Mouse (Mus musculus): ENCODE measurements around the gene Prdm10. TPM values are rescaled to one million over a fixed set of nuclear protein-coding genes. Genes with fewer than 3 reads are reported as not detected.

Gene Prdm10
- polyA plus RNA-seq, 2 experiments = 5.5 to 14.6 TPM

- WGBS = 93% methylated on average over 3 of the region's 3 CpGs
Observed at GRCm38 (mm10) chr9:31371740-31372139, 91.4 kb downstream of the Prdm10 start.

GRCm38 (mm10) chr9:31376661-31377060, 96.3 kb downstream of the Prdm10 start:
- H3K27ac ChIP-seq (replicated peaks; ENCODE audit: low read depth, low read length) = no peak overlapping the region
- no peak overlapping the region for H3K4me3 ChIP-seq (replicated peaks; ENCODE audit: low read length)
- ATAC-seq (ENCODE audit: low FRiP score, low read depth) (no peak), DNase-seq (ENCODE audit: low spot score) (no peak)
- H3K4me2 ChIP-seq (replicated peaks; ENCODE audit: low read depth, low read length, severe bottlenecking) = no peak overlapping the region
- no peak overlapping the region for H3K9ac ChIP-seq (ENCODE audit: low read depth, low read length, severe bottlenecking)
- no peaks in the 10 kb centered on the region for H3K4me1 ChIP-seq (ENCODE audit: control insufficient read depth, insufficient read depth, low read length)
- H3K9me3 ChIP-seq (ENCODE audit: control insufficient read depth, low read length) = peaks cover 6% of the 10 kb centered on the region; the same call in 1 of the 2 replicates
- H3K27me3 ChIP-seq (ENCODE audit: control insufficient read depth, insufficient read depth, low read length) = no peaks in the 10 kb centered on the region
- peaks cover 14% of the 10 kb centered on the region for H3K36me3 ChIP-seq (ENCODE audit: control insufficient read depth, insufficient read depth, low read length)
- TF ChIP-seq POLR2A (IDR thresholded peaks at IDR 0.05; ENCODE audit: borderline replicate concordance, extremely low read depth, insufficient read depth, insufficient read length) = no peak

More at GRCm38 (mm10) chr9:31371740-31372139, 91.4 kb downstream of the Prdm10 start:
- ATAC-seq (ENCODE audit: low FRiP score, low read depth) (no peak), DNase-seq (ENCODE audit: low spot score) (no peak)
- Histone ChIP-seq H3K4me3 (replicated peaks; ENCODE audit: low read length) (no peak overlapping the region), H3K9me3 (ENCODE audit: control insufficient read depth, low read length) (peaks cover 6% of the 10 kb centered on the region; the same call in 1 of the 2 replicates), H3K27ac (replicated peaks; ENCODE audit: low read depth, low read length) (no peak overlapping the region), H3K36me3 (ENCODE audit: control insufficient read depth, insufficient read depth, low read length) (peaks cover 14% of the 10 kb centered on the region), H3K4me2 (replicated peaks; ENCODE audit: low read depth, low read length, severe bottlenecking) (no peak overlapping the region), H3K27me3 (ENCODE audit: control insufficient read depth, insufficient read depth, low read length) (no peaks in the 10 kb centered on the region), H3K4me1 (ENCODE audit: control insufficient read depth, insufficient read depth, low read length) (no peaks in the 10 kb centered on the region), H3K9ac (ENCODE audit: low read depth, low read length, severe bottlenecking) (no peak overlapping the region)
- TF ChIP-seq POLR2A (IDR thresholded peaks at IDR 0.05; ENCODE audit: borderline replicate concordance, extremely low read depth, insufficient read depth, insufficient read length) = no peak

DNA sequence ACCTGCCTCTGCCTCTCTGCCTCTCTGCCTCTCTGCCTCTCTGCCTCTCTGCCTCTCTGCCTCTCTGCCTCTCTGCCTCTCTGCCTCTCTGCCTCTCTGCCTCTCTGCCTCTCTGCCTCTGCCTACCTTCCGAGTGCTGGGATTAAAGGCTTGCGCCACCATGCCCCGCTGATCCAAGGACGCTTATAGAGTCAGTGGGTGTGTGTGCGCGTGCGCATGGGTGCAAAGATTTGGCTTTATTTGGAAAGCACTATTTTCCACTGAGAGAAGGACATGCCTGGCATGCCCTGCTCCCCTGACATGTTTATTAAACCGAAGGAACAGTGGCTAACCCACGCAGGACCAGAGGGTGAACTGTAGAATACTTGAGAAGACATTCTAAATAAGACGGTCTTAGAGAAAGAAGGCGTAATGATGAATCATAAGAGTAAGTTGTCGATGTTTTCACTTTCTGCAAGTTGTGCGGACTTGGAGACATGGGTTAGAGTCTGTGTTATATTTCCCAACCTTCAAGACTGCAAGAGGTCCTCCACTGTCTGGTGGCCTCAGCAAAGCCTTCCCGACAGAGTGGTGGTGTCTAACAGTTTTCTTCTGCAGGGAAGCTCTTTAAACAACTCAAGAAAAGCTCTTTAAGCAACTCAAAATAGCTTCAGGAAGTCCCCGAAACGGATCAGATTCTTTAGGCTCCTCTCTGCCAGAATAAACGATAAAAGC, 104.6 kb downstream of the Prdm10 start:
- Histone ChIP-seq H3K27ac (replicated peaks; ENCODE audit: low read depth, low read length) (no peak overlapping the region), H3K27me3 (ENCODE audit: control insufficient read depth, insufficient read depth, low read length) (no peaks in the 10 kb centered on the region), H3K36me3 (ENCODE audit: control insufficient read depth, insufficient read depth, low read length) (peaks cover 11% of the 10 kb centered on the region; the same call in 1 of the 2 replicates), H3K4me2 (replicated peaks; ENCODE audit: low read depth, low read length, severe bottlenecking) (peak overlapping the region; percentile 78; the same call in 1 of the 2 replicates), H3K4me1 (ENCODE audit: control insufficient read depth, insufficient read depth, low read length) (peaks cover 9% of the 10 kb centered on the region; the same call in 1 of the 2 replicates), H3K4me3 (replicated peaks; ENCODE audit: low read length) (no peak overlapping the region; the same call in 1 of the 2 replicates), H3K9me3 (ENCODE audit: control insufficient read depth, low read length) (no peaks in the 10 kb centered on the region), H3K9ac (ENCODE audit: low read depth, low read length, severe bottlenecking) (peak overlapping the region; percentile 89; the same call in 1 of the 2 replicates)
- TF ChIP-seq POLR2A (IDR thresholded peaks at IDR 0.05; ENCODE audit: borderline replicate concordance, extremely low read depth, insufficient read depth, insufficient read length) = no peak
- 83% methylated on average over 17 of the region's 17 CpGs for WGBS
- no peak for DNase-seq (ENCODE audit: low spot score)
- ATAC-seq (ENCODE audit: low FRiP score, low read depth) = no peak

DNA sequence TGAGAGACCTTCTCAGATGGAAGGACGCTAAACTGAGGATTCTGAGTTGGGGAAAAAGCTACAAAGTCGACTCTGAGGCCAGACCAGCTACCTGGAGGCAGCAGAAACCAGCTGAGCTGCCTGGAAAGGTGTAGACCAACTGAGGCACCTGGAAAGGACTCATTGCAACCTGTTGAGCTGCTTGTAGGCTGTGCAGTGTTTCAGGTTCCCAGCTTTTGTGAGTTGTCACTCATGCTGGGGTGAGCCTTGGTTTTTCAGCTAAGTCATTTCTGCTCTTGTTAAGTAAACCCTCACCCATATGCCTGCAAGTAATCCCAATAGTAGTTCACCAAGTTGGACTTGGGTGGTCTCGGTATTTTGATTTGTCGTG, 105.1 kb downstream of the Prdm10 start:
- peak overlapping the region; percentile 89 for H3K9ac ChIP-seq (ENCODE audit: low read depth, low read length, severe bottlenecking)
- H3K4me2 ChIP-seq (replicated peaks; ENCODE audit: low read depth, low read length, severe bottlenecking) = peak overlapping the region; percentile 78
- peaks cover 13% of the 10 kb centered on the region; the same call in 1 of the 2 replicates for H3K36me3 ChIP-seq (ENCODE audit: control insufficient read depth, insufficient read depth, low read length)
- no peak overlapping the region for H3K27ac ChIP-seq (replicated peaks; ENCODE audit: low read depth, low read length)
- H3K4me3 ChIP-seq (replicated peaks; ENCODE audit: low read length) = peak overlapping the region; percentile 85
- H3K27me3 ChIP-seq (ENCODE audit: control insufficient read depth, insufficient read depth, low read length) = no peaks in the 10 kb centered on the region
- peak; percentile 13 for ATAC-seq (ENCODE audit: low FRiP score, low read depth)
- no peak for TF ChIP-seq POLR2A (IDR thresholded peaks at IDR 0.05; ENCODE audit: borderline replicate concordance, extremely low read depth, insufficient read depth, insufficient read length)
- peaks cover 9% of the 10 kb centered on the region; the same call in 1 of the 2 replicates for H3K4me1 ChIP-seq (ENCODE audit: control insufficient read depth, insufficient read depth, low read length)
- DNase-seq (ENCODE audit: low spot score) = no peak
- no peaks in the 10 kb centered on the region for H3K9me3 ChIP-seq (ENCODE audit: control insufficient read depth, low read length)
- WGBS = 20% methylated on average over 4 of the region's 4 CpGs

GRCm38 (mm10) chr9:31385947-31386354, 105.6 kb downstream of the Prdm10 start, which contains the start of gene Nfrkb:
Gene Nfrkb, plus strand, starts transcription at chr9:31386192.
- Histone ChIP-seq H3K27me3 (ENCODE audit: control insufficient read depth, insufficient read depth, low read length) (no peaks in the 10 kb centered on the region), H3K36me3 (ENCODE audit: control insufficient read depth, insufficient read depth, low read length) (peaks cover 15% of the 10 kb centered on the region), H3K4me1 (ENCODE audit: control insufficient read depth, insufficient read depth, low read length) (peaks cover 9% of the 10 kb centered on the region; the same call in 1 of the 2 replicates), H3K4me2 (replicated peaks; ENCODE audit: low read depth, low read length, severe bottlenecking) (peak within 1 kb of the TSS; percentile 78), H3K9me3 (ENCODE audit: control insufficient read depth, low read length) (no peaks in the 10 kb centered on the region), H3K4me3 (replicated peaks; ENCODE audit: low read length) (peak within 1 kb of the TSS; percentile 85), H3K27ac (replicated peaks; ENCODE audit: low read depth, low read length) (0 out of 2 replicates have a peak within 1 kb of the TSS, but pooled peaks have one; percentile 26), H3K9ac (ENCODE audit: low read depth, low read length, severe bottlenecking) (peak within 1 kb of the TSS; percentile 89)
- 2% methylated on average over 45 of the region's 46 CpGs for WGBS
- DNase-seq (ENCODE audit: low spot score) (peak; percentile 93), ATAC-seq (ENCODE audit: low FRiP score, low read depth) (peak; percentile 98)
- TF ChIP-seq POLR2A (IDR thresholded peaks at IDR 0.05; ENCODE audit: borderline replicate concordance, extremely low read depth, insufficient read depth, insufficient read length) = peak; percentile 80; the same call in 1 of the 2 replicates
